Mouse (Mus musculus) T-helper 1 cell (primary cell): ENCODE results near the gene Pik3ap1.

Experiments
- in situ Hi-C: fragments of 300-600 bp; cut with MboI, MseI; formaldehyde crosslinking; loops from one replicate; pipeline ENCODE4 v1.15.1; 2025; ENCODE audit warnings: high pct_unique_total_duplicates

Pik3ap1 gene

DNA sequence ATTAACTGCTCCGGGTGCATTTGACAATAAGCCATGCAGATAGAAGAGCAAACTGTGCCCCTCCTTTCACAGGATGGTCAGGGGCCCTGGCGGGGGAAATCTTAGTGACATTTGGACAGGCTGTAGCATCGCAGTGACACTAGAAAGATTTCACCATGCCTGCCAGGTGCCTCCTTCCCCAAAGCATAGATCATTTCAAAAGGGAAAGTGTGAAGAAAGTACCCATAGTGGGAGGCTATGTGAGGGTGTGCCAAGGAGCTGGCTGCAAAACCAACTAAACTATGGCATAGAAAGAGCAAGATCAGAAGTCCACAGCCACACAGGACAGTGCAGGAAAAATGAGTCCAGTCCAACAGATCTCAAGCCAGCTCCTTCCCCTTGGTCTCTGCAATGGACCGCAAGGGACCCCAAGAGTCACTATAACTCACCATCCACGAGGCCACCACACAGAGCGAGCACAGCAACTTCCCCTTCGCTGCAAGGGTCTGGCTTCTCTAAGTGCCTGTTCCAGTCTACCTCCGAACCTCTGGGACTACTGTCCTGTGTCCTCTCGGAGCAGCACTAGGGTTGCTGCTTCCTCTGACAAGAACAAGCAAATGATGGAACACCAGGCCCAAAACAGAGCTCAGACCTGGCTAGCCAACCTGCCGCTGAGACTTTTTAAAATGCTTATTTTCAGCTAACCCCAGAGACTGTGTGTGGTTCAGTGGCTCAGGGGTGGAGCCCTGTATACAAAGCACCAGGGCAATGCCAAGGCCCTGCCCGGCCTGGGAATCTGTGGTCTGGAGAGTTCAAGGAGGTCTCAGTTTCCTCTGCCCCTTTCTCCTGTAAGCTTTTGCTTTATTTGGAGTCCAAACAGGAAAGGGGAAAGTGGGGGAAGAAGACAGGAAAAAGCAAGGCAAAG, 15.1 kb downstream of the Pik3ap1 start:
- in situ Hi-C loops = no loop called here

DNA sequence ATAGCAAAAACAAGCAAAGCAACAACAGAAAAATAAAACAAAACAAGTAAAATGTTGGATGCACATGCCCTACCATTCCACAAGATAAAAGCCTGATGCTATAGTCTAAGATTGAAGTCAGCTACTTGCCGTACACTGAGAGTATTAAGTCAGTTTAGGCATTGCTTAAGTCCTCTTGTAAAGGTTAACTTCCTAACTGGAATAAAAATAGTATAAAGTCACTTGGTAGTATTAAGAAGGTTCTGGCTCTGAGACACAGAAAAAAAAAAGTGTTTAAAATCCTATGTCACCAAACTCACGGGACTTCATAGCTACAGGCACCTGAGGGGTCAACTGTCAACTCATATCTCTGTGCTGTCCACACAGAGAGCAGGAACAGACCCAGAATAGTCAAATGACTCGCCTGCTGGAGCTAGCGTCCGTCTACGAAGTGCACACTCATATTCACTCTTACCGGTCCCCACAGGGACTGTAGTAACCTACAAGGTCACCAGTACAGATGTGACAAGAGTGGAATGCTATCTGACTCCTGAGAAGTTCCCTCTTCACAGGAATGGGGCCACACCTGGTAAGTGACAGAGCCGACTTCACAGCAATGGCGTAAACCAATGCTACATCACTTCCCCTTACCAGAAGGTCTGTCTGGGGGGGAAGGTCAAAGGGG, 17.9 kb downstream of the Pik3ap1 start:
- in situ Hi-C loops = no loop called here

DNA sequence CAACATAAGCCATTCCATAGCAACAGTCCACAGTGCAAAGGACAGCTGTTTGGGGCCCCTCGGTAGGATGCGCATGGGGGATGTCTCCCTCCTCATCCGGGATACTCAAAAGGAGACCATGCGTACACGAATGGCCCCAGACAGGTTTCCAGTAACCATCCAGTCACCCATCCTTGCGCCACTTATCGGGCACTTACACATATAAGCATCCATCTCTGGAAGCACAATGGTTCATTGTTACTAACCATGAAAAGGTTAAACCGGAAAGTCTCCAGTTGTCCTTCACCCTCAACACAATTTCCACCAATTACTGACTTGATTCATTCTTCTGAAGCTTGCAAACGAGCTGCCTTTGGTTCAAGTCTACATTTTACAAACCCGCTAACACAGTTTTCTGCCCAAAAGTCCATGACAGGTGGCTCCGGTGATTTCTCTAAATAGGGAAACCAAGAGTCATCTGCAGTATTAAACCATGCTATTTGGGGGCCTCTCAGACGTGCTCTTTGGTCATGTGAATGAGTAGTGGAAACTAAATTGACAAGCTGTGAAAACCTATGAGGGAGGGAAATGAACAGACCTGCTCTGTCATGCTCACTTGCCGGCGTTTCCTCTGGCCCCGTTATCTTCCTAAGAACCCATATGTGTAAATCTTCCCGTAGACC, 18.6 kb downstream of the Pik3ap1 start:
- in situ Hi-C loops = no loop called here

GRCm38 (mm10) chr19:41365570-41365969, 19.3 kb downstream of the Pik3ap1 start:
- in situ Hi-C loops = no loop called here

- in situ Hi-C loops = no loop called here
Measured at GRCm38 (mm10) chr19:41364509-41364908, 20.4 kb downstream of the Pik3ap1 start.

DNA sequence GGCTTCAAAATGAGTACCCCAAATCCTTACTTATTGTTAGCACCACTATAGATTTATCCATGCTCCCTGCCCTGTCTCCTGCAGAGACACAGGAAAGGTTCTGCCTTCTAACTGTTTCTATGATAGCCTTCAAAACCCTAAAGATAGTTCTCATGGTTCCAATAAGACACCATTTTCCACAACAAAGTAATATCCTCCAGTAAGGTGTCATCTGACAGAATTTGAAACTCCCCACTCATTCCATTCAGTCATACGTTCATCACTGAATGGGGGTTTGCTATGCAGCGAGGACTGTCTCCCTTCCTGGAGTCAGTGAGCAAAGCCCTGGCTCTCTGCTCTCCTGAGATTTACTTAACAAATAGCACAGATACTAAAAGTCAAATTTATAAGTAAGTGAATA, 21.9 kb downstream of the Pik3ap1 start:
- in situ Hi-C loops = no loop called here

GRCm38 (mm10) chr19:41360459-41360858, 24.4 kb downstream of the Pik3ap1 start:
- in situ Hi-C loops = no loop called here

- in situ Hi-C loops = no loop called here
Measured at GRCm38 (mm10) chr19:41354287-41354951, 30.5 kb downstream of the Pik3ap1 start.

DNA sequence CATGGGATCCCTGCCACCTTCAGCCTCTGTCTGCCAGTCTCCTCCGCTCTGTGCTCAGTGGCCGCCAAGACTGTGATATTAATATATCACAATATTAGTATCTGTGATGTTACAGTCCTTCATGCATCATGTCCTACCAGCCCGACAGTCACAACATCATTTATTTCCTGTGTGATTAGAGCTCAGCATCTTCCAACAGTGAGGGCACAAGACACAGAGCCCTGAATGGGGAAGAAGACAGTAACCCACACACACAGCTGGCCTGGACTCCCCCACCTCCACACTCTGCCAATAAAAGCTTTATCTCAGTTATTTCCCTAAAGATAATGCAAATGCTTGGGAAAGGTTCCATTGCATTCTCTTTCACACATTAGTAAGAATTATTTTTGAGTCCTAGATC, 35.3 kb downstream of the Pik3ap1 start:
- in situ Hi-C loops = no loop called here

GRCm38 (mm10) chr19:41348161-41348560, 36.7 kb downstream of the Pik3ap1 start:
- in situ Hi-C loops = no loop called here

DNA sequence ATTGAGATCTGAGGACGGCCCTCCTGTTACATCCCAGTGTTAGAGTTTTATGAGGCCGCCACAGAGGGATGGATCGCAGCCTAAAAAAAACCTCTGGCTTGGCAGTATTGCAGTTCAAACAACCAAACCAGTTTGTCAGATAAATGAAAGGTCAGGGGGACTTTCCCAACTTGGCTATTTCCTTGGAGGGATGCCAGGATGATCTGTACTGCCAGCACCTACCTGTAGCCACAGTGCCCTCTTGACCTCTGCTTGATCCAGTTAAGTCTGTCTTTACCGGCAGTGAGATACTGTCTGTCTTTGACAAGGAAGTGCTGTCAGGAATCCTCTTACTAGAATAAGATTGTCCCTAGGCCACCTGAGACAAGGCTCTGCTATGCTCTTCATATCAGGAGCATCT, 37.6 kb downstream of the Pik3ap1 start:
- in situ Hi-C loops = no loop called here

DNA sequence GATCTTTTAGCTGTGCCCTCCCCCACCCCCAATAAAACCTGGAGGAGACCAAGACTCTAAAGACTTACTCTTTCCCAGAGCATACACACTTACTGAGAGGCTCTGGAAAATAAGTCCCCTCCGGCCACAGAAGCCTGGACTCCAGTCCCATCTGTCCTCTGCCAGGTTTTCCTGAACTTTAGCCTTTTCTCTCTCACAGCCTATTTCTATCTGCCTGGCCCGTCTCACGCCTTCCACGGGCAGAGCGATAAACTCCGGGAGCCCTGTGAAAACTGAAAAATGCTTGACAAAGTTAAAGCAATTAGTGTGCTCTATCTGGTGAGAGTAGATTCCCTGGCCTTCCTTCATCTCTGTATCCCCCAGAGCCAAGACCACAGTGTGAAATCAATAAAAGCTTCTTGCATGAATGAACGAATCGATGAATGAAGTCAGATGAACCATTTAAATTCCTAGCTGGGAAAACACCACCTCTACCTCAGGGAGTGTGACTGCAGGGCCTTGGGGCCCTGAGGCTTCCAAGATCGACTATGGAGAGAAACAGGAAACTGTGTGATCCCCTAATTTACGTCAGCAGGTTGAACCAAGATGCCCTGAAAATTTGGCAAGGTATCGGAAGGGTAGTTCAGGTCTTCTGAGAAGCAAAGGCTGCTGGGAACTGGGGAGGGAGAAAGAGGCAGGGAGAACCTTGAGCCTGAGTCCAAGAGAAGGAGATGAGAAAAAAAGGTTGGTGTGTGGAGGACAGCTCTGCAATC, 38.6 kb downstream of the Pik3ap1 start:
- in situ Hi-C loops = no loop called here

GRCm38 (mm10) chr19:41345028-41345741, 39.7 kb downstream of the Pik3ap1 start:
- in situ Hi-C loops = no loop called here

DNA sequence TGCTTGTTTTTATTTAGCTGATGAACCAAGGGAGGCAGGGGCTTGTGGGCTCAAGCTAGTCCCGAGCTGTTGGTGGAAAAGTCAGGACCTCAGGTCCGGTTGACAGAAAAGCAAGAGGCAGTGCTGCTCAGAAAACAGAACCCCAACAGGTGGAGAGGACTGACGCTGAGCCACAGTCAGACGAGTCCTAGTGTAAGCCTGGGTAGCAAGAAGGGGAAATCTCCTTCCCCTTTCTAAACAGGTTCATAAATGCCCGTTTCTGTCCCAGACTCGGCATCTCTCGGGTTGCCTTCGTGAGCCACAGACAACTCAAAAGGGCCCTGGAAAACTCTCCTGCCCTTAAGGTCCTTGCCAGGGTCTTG, 40.3 kb downstream of the Pik3ap1 start:
- in situ Hi-C loops = no loop called here

- in situ Hi-C loops = no loop called here
Measured at GRCm38 (mm10) chr19:41342592-41343090, 42.3 kb downstream of the Pik3ap1 start.

DNA sequence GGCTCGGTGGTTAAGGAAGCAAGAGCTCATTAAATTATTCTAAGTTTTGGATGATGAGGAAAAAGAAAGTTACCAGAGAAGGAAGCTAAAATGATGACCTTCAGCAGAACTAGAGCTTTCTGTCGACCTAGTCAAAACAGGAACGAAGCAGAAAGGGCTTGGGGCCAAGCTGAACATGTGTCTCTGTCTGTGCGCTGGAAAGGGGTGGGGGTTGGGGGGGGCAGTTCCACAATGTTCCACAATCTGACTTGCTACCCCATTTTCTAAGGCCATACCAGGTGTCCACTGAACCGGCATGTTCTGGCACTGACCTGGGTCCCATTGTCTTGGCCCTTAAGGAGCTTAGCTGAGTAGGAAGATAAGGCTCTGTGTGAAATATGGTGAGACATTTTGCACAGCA, 43.2 kb downstream of the Pik3ap1 start:
- in situ Hi-C loops = no loop called here

DNA sequence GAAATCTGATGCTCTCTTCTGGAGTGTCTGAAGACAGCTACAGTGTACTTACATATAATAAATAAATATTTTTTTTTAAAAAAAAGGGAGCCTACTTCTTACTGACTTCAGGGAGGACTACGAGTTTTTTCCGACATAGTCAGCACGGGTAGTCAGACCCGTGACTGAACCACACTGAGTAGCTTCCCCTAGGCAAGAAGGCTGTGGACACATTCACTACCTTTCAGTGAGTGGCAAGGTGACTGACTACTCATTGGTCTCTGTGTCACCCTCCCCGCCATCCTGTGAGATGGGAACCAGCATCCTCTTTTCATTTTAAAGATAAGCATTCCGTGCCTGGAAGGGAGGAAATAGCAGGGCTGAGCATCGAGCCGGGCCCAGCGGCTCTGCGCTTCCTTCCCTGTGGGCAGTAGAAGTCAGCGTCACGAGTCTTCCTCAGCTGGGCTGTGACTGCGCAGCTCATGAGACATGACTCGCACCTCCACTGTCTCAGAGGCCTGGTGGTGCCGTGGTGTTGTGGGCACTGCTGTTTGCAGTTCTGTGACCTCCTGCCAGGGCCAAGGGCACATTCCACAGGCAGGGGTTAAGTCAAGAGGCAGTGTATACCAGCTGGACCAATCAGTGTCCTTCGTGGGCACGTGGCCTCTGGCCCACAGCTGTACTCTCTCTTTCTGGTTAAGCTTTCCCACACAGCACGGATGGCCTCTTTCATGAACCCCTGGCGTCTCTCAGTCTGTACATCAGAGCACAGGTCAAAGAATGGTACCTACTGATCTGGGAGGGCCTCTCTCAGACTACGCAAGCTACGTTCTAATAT, 45.7 kb downstream of the Pik3ap1 start:
- in situ Hi-C loops = no loop called here

- in situ Hi-C loops = no loop called here
Measured at GRCm38 (mm10) chr19:41338379-41338778, 46.5 kb downstream of the Pik3ap1 start.

DNA sequence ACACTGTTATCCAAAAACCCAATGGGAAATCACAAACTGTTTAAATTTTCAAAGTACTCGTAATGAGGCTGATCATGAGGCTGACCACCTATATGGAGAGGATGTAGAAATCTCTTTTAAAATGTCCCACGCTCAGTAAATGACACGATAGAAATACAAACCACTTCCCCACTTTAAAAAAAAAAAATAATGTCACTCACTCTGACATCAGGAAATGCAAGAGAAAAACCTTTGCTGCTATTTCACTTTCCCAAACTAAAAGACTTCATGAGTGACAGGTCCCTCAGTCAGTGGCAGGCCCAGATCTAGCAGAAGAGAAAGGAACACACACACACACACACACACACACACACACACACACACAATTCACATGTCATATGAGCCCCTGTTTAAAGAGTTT, 49.2 kb downstream of the Pik3ap1 start:
- in situ Hi-C loops = no loop called here

DNA sequence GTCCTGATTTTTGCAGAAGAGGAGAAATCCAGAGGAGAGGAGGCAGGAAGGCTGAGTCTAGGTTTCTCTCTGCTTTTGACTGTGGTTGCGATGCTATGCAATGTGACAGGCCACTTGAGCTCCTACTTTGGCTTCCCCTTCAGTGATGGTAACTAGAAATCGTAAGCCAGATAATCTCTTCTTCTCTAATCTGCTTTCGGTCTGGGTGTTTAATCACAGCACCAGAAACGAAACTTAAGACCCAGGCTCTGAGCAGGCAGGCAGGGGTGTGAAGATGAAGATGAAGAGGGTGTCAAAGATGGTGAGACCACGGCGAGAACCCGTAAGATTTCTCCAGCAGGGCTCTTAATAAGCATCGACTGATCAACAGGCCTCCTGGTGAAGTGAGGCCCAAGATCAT, 51.9 kb downstream of the Pik3ap1 start:
- in situ Hi-C loops = no loop called here
